Mouse (Mus musculus): ENCODE measurements around the gene Prr23a2.

DNA sequence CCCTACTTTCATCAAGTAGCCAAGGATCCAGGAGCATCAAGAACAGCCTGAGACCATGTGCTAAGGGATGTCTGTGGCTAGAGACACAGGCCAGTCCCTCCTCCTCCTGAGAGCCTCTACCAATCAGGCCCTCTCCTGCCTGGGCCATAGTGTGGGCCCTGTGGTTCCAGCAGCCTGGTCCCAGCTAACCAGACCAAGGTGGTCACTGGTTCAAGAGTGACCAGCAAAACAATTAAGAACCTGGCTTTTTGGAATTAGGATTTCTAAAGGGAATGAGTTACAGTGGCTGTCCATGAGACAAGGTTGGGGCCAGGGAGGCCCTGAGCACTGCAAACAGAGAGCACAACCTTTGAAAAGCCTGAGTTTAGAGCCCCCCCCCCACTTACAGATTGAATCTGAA, 35.2 kb upstream of the Prr23a2 start:
- TF ChIP-seq MYOG (IDR thresholded peaks at IDR 0.05; ENCODE audit: control insufficient read depth in 1 of 3, insufficient read depth in 1 of 3, insufficient read length in 2 of 3, low read depth in 2 of 3) = no peak
- no peak for TF ChIP-seq REST (IDR thresholded peaks at IDR 0.05; ENCODE audit: insufficient read depth, insufficient read length)
- no peak for TF ChIP-seq POLR2AphosphoS2 (IDR thresholded peaks at IDR 0.05; ENCODE audit: insufficient read length, low read depth)
